Mouse (Mus musculus) myocyte (in vitro differentiated cells): ENCODE data around the gene Ralgapa2.

Source experiments
- CEBPB ChIP-seq: IDR thresholded peaks from 2 replicates; pipeline ENCODE4 v1.6.1; 2011; ENCODE audit warnings: mild to moderate bottlenecking, moderate library complexity; ENCODE audit not compliant: poor library complexity, insufficient read depth, severe bottlenecking
- E2F4 ChIP-seq: IDR thresholded peaks from one replicate; pipeline ENCODE4 v1.6.1; 2011; ENCODE audit warnings: mild to moderate bottlenecking, control low read depth, moderate library complexity; ENCODE audit not compliant: insufficient read depth
- MAX ChIP-seq: IDR thresholded peaks from one replicate; pipeline ENCODE4 v1.6.1; 2011; ENCODE audit warnings: low read depth, mild to moderate bottlenecking, control low read depth
- MYOD1 ChIP-seq, 3 experiments: IDR thresholded peaks; one replicate each; pipeline ENCODE4 v1.6.1; 2011; ENCODE audit warnings: control low read depth in 2 of 3, low read depth in 2 of 3, mild to moderate bottlenecking in 2 of 3, moderate library complexity in 1 of 3; ENCODE audit not compliant: insufficient read length in 2 of 3, control insufficient read depth in 1 of 3
- MYOG ChIP-seq, 3 experiments: IDR thresholded peaks; one replicate each; pipeline ENCODE4 v1.6.1; 2011; ENCODE audit warnings: control low read depth in 2 of 3, low read depth in 2 of 3, mild to moderate bottlenecking in 2 of 3; ENCODE audit not compliant: insufficient read length in 2 of 3, control insufficient read depth in 1 of 3, insufficient read depth in 1 of 3
- POLR2A ChIP-seq: IDR thresholded peaks from one replicate; pipeline ENCODE4 v1.6.1; 2011; ENCODE audit warnings: low read depth, mild to moderate bottlenecking, control low read depth, moderate library complexity; ENCODE audit not compliant: insufficient read length
- POLR2AphosphoS2 ChIP-seq: IDR thresholded peaks from one replicate; pipeline ENCODE4 v1.6.1; 2011; ENCODE audit warnings: low read depth, control low read depth; ENCODE audit not compliant: insufficient read length
- REST ChIP-seq: IDR thresholded peaks from one replicate; pipeline ENCODE4 v1.6.1; 2011; ENCODE audit warnings: mild to moderate bottlenecking, control low read depth, moderate library complexity; ENCODE audit not compliant: insufficient read depth, insufficient read length
- SRF ChIP-seq: IDR thresholded peaks from one replicate; pipeline ENCODE4 v1.6.1; 2011; ENCODE audit warnings: low read depth; ENCODE audit not compliant: control insufficient read depth, insufficient read length
- TCF12 ChIP-seq: IDR thresholded peaks from one replicate; pipeline ENCODE4 v1.6.1; 2011; ENCODE audit warnings: mild to moderate bottlenecking, control low read depth; ENCODE audit not compliant: poor library complexity, insufficient read depth, severe bottlenecking
- TCF3 ChIP-seq: IDR thresholded peaks from one replicate; pipeline ENCODE4 v1.6.1; 2011; ENCODE audit warnings: low read depth, control low read depth; ENCODE audit not compliant: insufficient read length
- USF1 ChIP-seq: IDR thresholded peaks from one replicate; pipeline ENCODE4 v1.6.1; 2011; ENCODE audit warnings: low read depth, mild to moderate bottlenecking, control low read depth, moderate library complexity

DNA sequence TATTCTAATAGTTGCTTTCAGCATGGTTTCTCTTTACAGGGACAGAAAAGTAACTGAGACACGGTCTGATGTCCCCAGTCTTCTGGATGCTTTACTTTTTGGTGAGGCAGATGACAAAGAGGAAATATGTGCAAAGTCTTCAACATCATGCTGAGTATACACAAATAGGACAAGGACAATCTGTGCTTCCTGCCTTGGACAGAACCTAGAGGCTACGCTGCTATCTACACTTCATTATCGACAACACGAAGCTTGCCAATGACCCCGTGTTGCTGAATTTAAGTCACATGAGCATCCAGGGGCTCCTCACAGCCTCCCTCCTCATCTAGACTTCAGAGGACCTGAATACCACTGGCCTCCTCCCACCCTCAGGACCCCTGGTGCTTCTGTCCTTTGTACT is 161.9 kb downstream of the Ralgapa2 start:
- TF ChIP-seq REST (no peak), USF1 (no peak), POLR2A (no peak), MAX (no peak), MYOG (IDR thresholded peaks at IDR 0.05; ENCODE audit: control insufficient read depth in 1 of 3, insufficient read depth in 1 of 3, insufficient read length in 2 of 3, low read depth in 2 of 3) (no peak), SRF (no peak), TCF12 (no peak), TCF3 (no peak), E2F4 (no peak), CEBPB (no peak), POLR2AphosphoS2 (no peak), MYOD1 (IDR thresholded peaks at IDR 0.05; ENCODE audit: control insufficient read depth in 1 of 3, insufficient read length in 2 of 3, low read depth in 2 of 3) (no peak)
